Mouse (Mus musculus) cerebellum, adult 2 months (tissue): ENCODE results near the gene Ankrd17. TPM values are rescaled to one million over a fixed set of nuclear protein-coding genes. Genes with fewer than 3 reads are reported as not detected.
"Not testable (repeated sequence)": the region's sequence is repeated elsewhere in the genome, so short reads cannot be mapped to it uniquely, and the experiment has no call there.

Source experiments
- DNase-seq, 2 experiments: peaks; one replicate each; pipeline ENCODE4 v3.0.0; 2021
- H3K27ac ChIP-seq: fragments of 200-500 bp; 2 replicates; pipeline ENCODE4 v1.5.1; 2012; ENCODE audit warnings: low read length, control low read depth, inconsistent platforms; ENCODE audit not compliant: insufficient read depth
- H3K27me3 ChIP-seq: fragments of 200-500 bp; 2 replicates; pipeline ENCODE4 v1.6.1; 2012; ENCODE audit warnings: inconsistent platforms, mild to moderate bottlenecking, low read length, moderate library complexity; ENCODE audit not compliant: control insufficient read depth, insufficient read depth
- H3K4me1 ChIP-seq: fragments of 200-500 bp; 2 replicates; pipeline ENCODE4 v1.6.1; 2011; ENCODE audit warnings: low read length; ENCODE audit not compliant: control insufficient read depth, insufficient read depth
- H3K4me3 ChIP-seq: fragments of 200-500 bp; replicated peaks from 2 replicates; pipeline ENCODE3; 2011; ENCODE audit warnings: mild to moderate bottlenecking, low read depth, low read length, control low read depth; ENCODE audit not compliant: insufficient read depth
- CTCF ChIP-seq: fragments of 200-500 bp; IDR thresholded peaks from 2 replicates; pipeline ENCODE4 v1.5.1; 2011; ENCODE audit warnings: low read depth, mild to moderate bottlenecking, control low read depth, low read length, moderate library complexity, borderline replicate concordance; ENCODE audit not compliant: insufficient read depth
- POLR2A ChIP-seq: fragments of 200-500 bp; IDR thresholded peaks from 2 replicates; pipeline ENCODE4 v1.6.1; 2011; ENCODE audit warnings: low read length, control low read depth, borderline replicate concordance; ENCODE audit not compliant: insufficient read depth
- WGBS: fragments of 180-500 bp; shearing (Covaris S2); methylation state at CpG from one replicate; pipeline ENCODE4 v1.1.7; 2018; 5-methylcytosine and 5-hydroxymethylcytosine counted together
- polyA plus RNA-seq: library from polyadenylated mRNA; depleted of rRNA; stranded (reverse); fragments of >200 nt; gene quantifications from 2 replicates; pipeline ENCODE4 v1.2.3, GENCODE M21; 2012

The Ankrd17 gene
- polyA plus RNA-seq, 1 experiment, result 55.6 TPM

- Histone ChIP-seq H3K27ac (no peak overlapping the region), H3K4me1 (peaks cover 5% of the 10 kb centered on the region), H3K27me3 (no peaks in the 10 kb centered on the region), H3K4me3 (no peak overlapping the region)
- 87% methylated on average over 1 of the region's 1 CpGs for WGBS
- DNase-seq, result no peak
- TF ChIP-seq POLR2A (no peak), CTCF (no peak)
These were observed 35.3 kb downstream of the Ankrd17 start for GRCm38 (mm10) chr5:90331071-90331470.

- no peak for TF ChIP-seq POLR2A
- TF ChIP-seq CTCF, result no peak
These were observed 68.0 kb downstream of the Ankrd17 start for GRCm38 (mm10) chr5:90298396-90298795.

GRCm38 (mm10) chr5:90289887-90290286 is 76.5 kb downstream of the Ankrd17 start:
- Histone ChIP-seq H3K27ac (no peak overlapping the region), H3K4me3 (no peak overlapping the region), H3K27me3 (no peaks in the 10 kb centered on the region), H3K4me1 (no peaks in the 10 kb centered on the region)
- DNase-seq, result no peak
- TF ChIP-seq CTCF (no peak), POLR2A (no peak)

More at GRCm38 (mm10) chr5:90298396-90298795, 68.0 kb downstream of the Ankrd17 start:
- no peak for DNase-seq
- Histone ChIP-seq H3K27ac (no peak overlapping the region), H3K4me3 (no peak overlapping the region), H3K27me3 (no peaks in the 10 kb centered on the region), H3K4me1 (no peaks in the 10 kb centered on the region)
- 95% methylated on average over 11 of the region's 11 CpGs for WGBS

GRCm38 (mm10) chr5:90286559-90286958 is 79.8 kb downstream of the Ankrd17 start:
- 58% methylated on average over 2 of the region's 2 CpGs for WGBS
- H3K4me1 ChIP-seq, result no peaks in the 10 kb centered on the region
- no peak for DNase-seq

GRCm38 (mm10) chr5:90280061-90280460 is 86.3 kb downstream of the Ankrd17 start:
- DNase-seq, result no peak
- Histone ChIP-seq H3K4me1 (no peaks in the 10 kb centered on the region), H3K27me3 (no peaks in the 10 kb centered on the region), H3K4me3 (no peak overlapping the region), H3K27ac (no peak overlapping the region)
- WGBS, result 92% methylated on average over 1 of the region's 1 CpGs
- TF ChIP-seq CTCF (no peak), POLR2A (no peak)

More at GRCm38 (mm10) chr5:90286559-90286958, 79.8 kb downstream of the Ankrd17 start:
- Histone ChIP-seq H3K27me3 (no peaks in the 10 kb centered on the region), H3K27ac (no peak overlapping the region), H3K4me3 (no peak overlapping the region)
- TF ChIP-seq CTCF, result peak; percentile 24; the same call in 1 of the 2 replicates
- no peak for TF ChIP-seq POLR2A

- DNase-seq, result no peak
- H3K27ac ChIP-seq, result no peak overlapping the region
- H3K27me3 ChIP-seq, result no peaks in the 10 kb centered on the region
- TF ChIP-seq POLR2A (no peak), CTCF (no peak)
- no peak overlapping the region for H3K4me3 ChIP-seq
- 93% methylated on average over 3 of the region's 3 CpGs for WGBS
- no peaks in the 10 kb centered on the region for H3K4me1 ChIP-seq
These were observed 87.0 kb downstream of the Ankrd17 start for GRCm38 (mm10) chr5:90279418-90279817.

GRCm38 (mm10) chr5:90277443-90277842 is 88.9 kb downstream of the Ankrd17 start:
- no peaks in the 10 kb centered on the region for H3K4me1 ChIP-seq
- no peak for DNase-seq
- no peak for TF ChIP-seq CTCF
- TF ChIP-seq POLR2A, result no peak
- no peak overlapping the region for H3K4me3 ChIP-seq
- no peak overlapping the region for H3K27ac ChIP-seq
- no peaks in the 10 kb centered on the region for H3K27me3 ChIP-seq
- 98% methylated on average over 1 of the region's 1 CpGs for WGBS

- Histone ChIP-seq H3K4me3 (no peak overlapping the region), H3K4me1 (no peaks in the 10 kb centered on the region), H3K27ac (no peak overlapping the region), H3K27me3 (no peaks in the 10 kb centered on the region)
- TF ChIP-seq POLR2A (no peak), CTCF (no peak)
- 79% methylated on average over 1 of the region's 1 CpGs for WGBS
- DNase-seq, result no peak
These were observed 91.6 kb downstream of the Ankrd17 start for GRCm38 (mm10) chr5:90274806-90275205.

GRCm38 (mm10) chr5:90262230-90262629 is 104.1 kb downstream of the Ankrd17 start:
- not testable (repeated sequence) for H3K27me3 ChIP-seq, H3K4me3 ChIP-seq, H3K4me1 ChIP-seq, H3K27ac ChIP-seq, DNase-seq
- 75% methylated on average over 2 of the region's 2 CpGs for WGBS
